Mouse (Mus musculus): ENCODE measurements around the gene 2810021J22Rik.
A peak's percentile ranks its signal among the peaks of the same experiment; 100 is the strongest.

2810021J22Rik gene

GRCm38 (mm10) chr11:58916879-58917744 lies 50.1 kb downstream of the 2810021J22Rik start:
- no peak for DNase-seq (ENCODE audit: low read depth, low spot score)

- DNase-seq (ENCODE audit: low read depth, low spot score), result no peak
Measured at GRCm38 (mm10) chr11:58917745-58918366, 50.8 kb downstream of the 2810021J22Rik start, which contains the start of gene Btnl10. Btnl10 (plus strand) TSS chr11:58917908.

GRCm38 (mm10) chr11:58918759-58919158 lies 51.7 kb downstream of the 2810021J22Rik start:
- DNase-seq (ENCODE audit: low read depth, low spot score), result no peak

GRCm38 (mm10) chr11:58922420-58922819 lies 55.4 kb downstream of the 2810021J22Rik start:
- DNase-seq (ENCODE audit: low read depth, low spot score), result no peak

GRCm38 (mm10) chr11:58926651-58927050 lies 59.6 kb downstream of the 2810021J22Rik start:
- DNase-seq (ENCODE audit: low read depth, low spot score), result no peak

- DNase-seq (ENCODE audit: low read depth, low spot score), result no peak
Measured at GRCm38 (mm10) chr11:58927053-58927452, 60.0 kb downstream of the 2810021J22Rik start.

GRCm38 (mm10) chr11:58927790-58928651 lies 61.0 kb downstream of the 2810021J22Rik start:
- peak; percentile 44 for DNase-seq (ENCODE audit: low read depth, low spot score)

GRCm38 (mm10) chr11:58929055-58929454 lies 62.0 kb downstream of the 2810021J22Rik start:
- DNase-seq (ENCODE audit: low read depth, low spot score), result no peak

- no peak for DNase-seq (ENCODE audit: low read depth, low spot score)
Measured at GRCm38 (mm10) chr11:58929641-58930040, 62.6 kb downstream of the 2810021J22Rik start.

GRCm38 (mm10) chr11:58930254-58930653 lies 63.2 kb downstream of the 2810021J22Rik start:
- no peak for DNase-seq (ENCODE audit: low read depth, low spot score)

GRCm38 (mm10) chr11:58931576-58931975 lies 64.6 kb downstream of the 2810021J22Rik start:
- no peak for DNase-seq (ENCODE audit: low read depth, low spot score)

Measured in skeletal muscle tissue, adult 2 months (tissue).